Mouse (Mus musculus) liver, embryonic 15.5 days (tissue): ENCODE results near the gene Trpm8. TPM values are rescaled to one million over a fixed set of nuclear protein-coding genes. Genes with fewer than 3 reads are reported as not detected.
A peak's percentile ranks its signal among the peaks of the same experiment; 100 is the strongest.

Experiments
- ATAC-seq: fragments of 200-750 bp; cut with Nextera tagmentation; 2 replicates; pipeline ENCODE4 v1.8.0; 2017; ENCODE audit warnings: moderate number of reproducible peaks, mild to moderate bottlenecking, moderate library complexity; ENCODE audit not compliant: insufficient read depth
- H3K27ac ChIP-seq: fragments of 300-500 bp; sonication (generic); replicated peaks from 2 replicates; pipeline ENCODE4 v1.5.1; 2015; ENCODE audit warnings: mild to moderate bottlenecking, inconsistent platforms
- H3K27me3 ChIP-seq: fragments of 300-500 bp; sonication (generic); 2 replicates; pipeline ENCODE4 v1.6.1; 2015; ENCODE audit warnings: mild to moderate bottlenecking, inconsistent platforms
- H3K36me3 ChIP-seq: fragments of 300-500 bp; sonication (generic); replicated peaks from 2 replicates; pipeline ENCODE4 v1.6.1; 2015; ENCODE audit warnings: moderate library complexity, mild to moderate bottlenecking, inconsistent platforms
- H3K4me1 ChIP-seq: fragments of 300-500 bp; sonication (generic); replicated peaks from 2 replicates; pipeline ENCODE4 v1.6.1; 2015; ENCODE audit warnings: inconsistent platforms
- H3K4me2 ChIP-seq: fragments of 300-500 bp; sonication (generic); 2 replicates; pipeline ENCODE4 v1.6.1; 2015; ENCODE audit warnings: moderate library complexity, mild to moderate bottlenecking, inconsistent platforms
- H3K4me3 ChIP-seq: fragments of 300-500 bp; sonication (generic); replicated peaks from 2 replicates; pipeline ENCODE4 v1.5.1; 2015; ENCODE audit warnings: mild to moderate bottlenecking, inconsistent platforms
- H3K9ac ChIP-seq: fragments of 300-500 bp; sonication (generic); 2 replicates; pipeline ENCODE4 v1.6.1; 2015; ENCODE audit warnings: moderate library complexity, mild to moderate bottlenecking, inconsistent platforms
- H3K9me3 ChIP-seq: fragments of 300-500 bp; sonication (generic); replicated peaks from 2 replicates; pipeline ENCODE4 v1.6.1; 2016; ENCODE audit warnings: inconsistent platforms
- WGBS: fragments of 180-500 bp; shearing (Covaris S2); methylation state at CpG from one replicate; pipeline ENCODE4 v1.1.7; 2015; ENCODE audit warnings: mixed read lengths; ENCODE audit not compliant: insufficient replicate concordance; 5-methylcytosine and 5-hydroxymethylcytosine counted together
- polyA plus RNA-seq: library from polyadenylated mRNA; unstranded; fragments of >200 nt; fragmentation: Nextera tagmentation; extraction: Ambion mirVana; gene quantifications from 2 replicates; pipeline ENCODE4 v1.2.1, GENCODE M21; 2015

Trpm8 gene
- polyA plus RNA-seq, 1 experiment from 2014 or later: not detected

DNA sequence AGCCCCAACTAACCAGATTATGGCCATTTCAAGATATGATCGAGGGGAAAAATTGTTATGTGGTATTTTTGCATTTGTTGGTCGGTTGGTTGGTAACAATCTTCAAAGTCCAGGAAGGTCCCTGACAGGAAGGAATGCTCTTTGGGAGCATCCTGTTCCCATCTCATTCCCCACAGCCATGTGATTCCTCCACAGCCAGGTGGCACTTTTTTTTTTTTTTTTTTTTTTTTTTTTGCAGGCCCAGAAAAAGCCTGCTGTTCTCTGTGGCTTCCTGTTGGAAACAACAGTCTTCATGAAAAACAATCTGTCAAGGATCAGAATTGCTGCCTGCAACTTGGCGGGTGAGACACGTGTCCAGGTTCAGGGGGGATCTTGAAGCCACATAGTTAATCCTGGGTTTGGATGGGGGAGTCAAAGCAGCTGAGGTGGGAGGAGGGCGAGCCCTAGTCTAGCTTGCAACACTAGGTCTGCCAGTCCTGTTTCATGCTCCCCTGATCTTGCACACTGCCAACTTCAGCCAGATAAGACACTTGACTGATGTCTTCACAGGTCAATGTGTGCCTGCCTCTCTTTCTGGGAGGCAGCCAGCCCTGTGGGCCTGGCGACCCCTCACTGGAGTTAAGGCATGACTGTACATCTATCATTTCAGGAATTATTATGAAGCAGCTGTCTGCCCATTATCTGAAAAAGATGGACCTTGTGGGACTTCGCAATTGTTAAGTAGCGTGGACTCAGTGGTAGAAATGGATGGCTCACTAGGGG lies 18.4 kb upstream of the Trpm8 start:
- ATAC-seq: 0 out of 2 replicates have a peak, but pooled peaks have one; percentile 2
- WGBS: 52% methylated on average over 8 of the region's 8 CpGs
- Histone ChIP-seq H3K9ac (no peak overlapping the region), H3K4me2 (no peak overlapping the region), H3K27me3 (no peaks in the 10 kb centered on the region), H3K4me3 (no peak overlapping the region), H3K27ac (0 out of 2 replicates have a peak overlapping the region, but pooled peaks have one; percentile 12), H3K4me1 (peaks cover 44% of the 10 kb centered on the region), H3K36me3 (peaks cover 40% of the 10 kb centered on the region), H3K9me3 (0 out of 2 replicates have a peak, but pooled peaks cover 11% of the 10 kb centered on the region)

DNA sequence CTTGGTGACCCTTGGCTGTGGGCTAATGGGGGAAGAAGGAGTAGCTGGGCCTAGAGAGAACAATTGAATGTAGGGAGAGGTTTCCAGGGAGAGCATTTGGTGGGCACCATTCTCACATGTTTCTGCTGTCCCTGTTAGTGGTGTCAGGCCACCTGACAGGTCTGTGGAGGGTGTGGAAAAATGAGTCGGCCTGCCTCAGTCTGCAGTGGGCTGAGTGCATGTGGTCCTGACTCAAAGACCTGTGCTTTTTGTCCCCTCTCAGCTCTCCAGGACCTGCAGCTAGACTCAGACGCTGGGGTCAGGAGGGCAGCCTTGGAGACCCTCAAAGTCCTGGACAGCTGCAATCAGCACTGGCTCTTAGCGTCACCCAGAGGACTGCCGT lies 17.8 kb upstream of the Trpm8 start:
- Histone ChIP-seq H3K9ac (no peak overlapping the region), H3K27ac (peak overlapping the region; percentile 12; the same call in 1 of the 2 replicates), H3K27me3 (no peaks in the 10 kb centered on the region), H3K36me3 (peaks cover 46% of the 10 kb centered on the region), H3K4me1 (peaks cover 44% of the 10 kb centered on the region), H3K4me2 (no peak overlapping the region), H3K4me3 (no peak overlapping the region), H3K9me3 (0 out of 2 replicates have a peak, but pooled peaks cover 7% of the 10 kb centered on the region)
- 65% methylated on average over 4 of the region's 4 CpGs for WGBS
- peak; percentile 4; the same call in 1 of the 2 replicates for ATAC-seq

DNA sequence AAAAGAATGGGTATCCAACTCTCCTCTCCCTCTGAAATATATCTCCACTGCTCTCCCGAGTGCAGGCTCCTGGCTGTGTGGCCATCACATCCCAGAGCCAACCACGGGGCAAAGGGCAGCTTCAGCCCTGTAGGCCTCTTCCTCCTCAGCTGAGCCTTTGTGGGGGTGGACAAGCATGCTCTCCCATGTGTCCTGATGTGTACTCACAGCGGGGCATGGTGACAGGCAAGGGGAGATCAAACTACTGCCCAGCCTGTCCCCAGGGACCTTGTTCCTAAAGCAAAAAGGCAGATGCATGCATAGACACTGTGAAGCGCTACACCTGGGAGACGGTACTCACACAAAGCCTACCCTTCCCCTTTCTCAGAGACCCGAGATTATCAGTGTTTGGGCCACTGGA lies 17.3 kb upstream of the Trpm8 start:
- H3K36me3 ChIP-seq: peaks cover 51% of the 10 kb centered on the region
- H3K27ac ChIP-seq: peak overlapping the region; percentile 12; the same call in 1 of the 2 replicates
- H3K4me2 ChIP-seq: no peak overlapping the region
- ATAC-seq: peak; percentile 62
- H3K9ac ChIP-seq: no peak overlapping the region
- H3K27me3 ChIP-seq: no peaks in the 10 kb centered on the region
- no peak overlapping the region for H3K4me3 ChIP-seq
- 57% methylated on average over 6 of the region's 6 CpGs for WGBS
- H3K9me3 ChIP-seq: 0 out of 2 replicates have a peak, but pooled peaks cover 3% of the 10 kb centered on the region
- H3K4me1 ChIP-seq: peaks cover 44% of the 10 kb centered on the region

DNA sequence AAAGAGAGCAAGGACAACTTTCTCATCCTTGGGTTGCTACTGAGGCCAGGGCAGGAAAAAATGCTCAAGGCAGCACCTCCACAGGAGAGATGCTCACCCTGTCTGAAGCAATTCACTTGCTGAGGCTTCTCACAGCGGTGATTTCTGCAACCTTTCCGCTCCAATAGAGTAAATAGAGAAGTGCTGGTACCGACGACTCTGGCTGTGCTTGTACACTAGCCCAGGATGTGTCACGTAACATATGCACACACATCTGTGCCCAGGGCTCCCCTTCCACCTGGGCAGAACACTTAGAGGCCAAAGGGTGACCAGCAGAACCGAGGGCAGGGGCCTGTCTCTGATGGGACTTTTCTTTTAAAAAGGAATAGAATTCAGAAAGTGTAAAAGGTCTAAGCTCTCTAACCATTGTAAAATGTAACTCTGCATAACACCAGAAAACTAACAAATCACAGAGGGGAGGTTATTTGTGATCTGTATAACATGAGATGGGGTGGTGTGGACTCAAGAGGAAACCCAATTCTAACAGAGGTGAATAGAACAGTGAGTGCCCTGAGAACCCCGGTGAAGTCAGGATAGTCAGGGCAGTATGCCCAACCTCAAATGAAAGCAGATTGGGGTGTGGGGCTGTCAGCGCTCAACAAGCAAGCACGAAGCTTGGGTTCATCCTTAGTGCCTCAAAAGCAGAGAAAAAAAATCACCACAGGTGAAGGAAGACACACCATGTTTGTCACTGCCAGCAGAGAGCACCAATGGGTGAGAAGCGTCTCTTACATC lies 16.7 kb upstream of the Trpm8 start:
- Histone ChIP-seq H3K27ac (peak overlapping the region; percentile 12), H3K9ac (no peak overlapping the region), H3K36me3 (peaks cover 58% of the 10 kb centered on the region), H3K27me3 (no peaks in the 10 kb centered on the region), H3K4me3 (no peak overlapping the region), H3K4me2 (no peak overlapping the region), H3K4me1 (peaks cover 44% of the 10 kb centered on the region), H3K9me3 (no peaks in the 10 kb centered on the region)
- 69% methylated on average over 10 of the region's 10 CpGs for WGBS
- ATAC-seq: peak; percentile 8; the same call in 1 of the 2 replicates

DNA sequence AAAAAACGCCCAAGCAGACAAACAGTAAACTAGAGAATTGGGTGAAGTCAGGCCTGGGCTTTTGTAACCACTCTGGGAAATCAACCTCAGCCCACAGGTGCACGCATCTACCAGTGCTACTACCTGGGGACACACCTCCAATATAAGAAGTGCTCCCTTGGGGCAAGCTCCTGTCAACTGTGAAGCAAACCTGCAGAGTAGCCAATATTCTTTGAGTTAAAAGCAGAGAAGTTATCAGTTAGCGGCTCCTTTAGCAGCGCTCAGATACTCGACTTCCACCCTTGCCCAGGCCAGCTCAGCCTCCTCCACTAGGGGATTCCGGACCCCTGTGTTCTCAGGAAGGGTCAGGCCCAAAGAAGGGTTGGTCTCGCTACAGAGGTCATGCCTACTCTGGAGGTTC lies 15.8 kb upstream of the Trpm8 start:
- no peak overlapping the region for H3K9ac ChIP-seq
- H3K4me1 ChIP-seq: peaks cover 44% of the 10 kb centered on the region
- ATAC-seq: no peak
- H3K4me2 ChIP-seq: no peak overlapping the region
- no peaks in the 10 kb centered on the region for H3K9me3 ChIP-seq
- no peak overlapping the region for H3K4me3 ChIP-seq
- no peak overlapping the region for H3K27ac ChIP-seq
- peaks cover 67% of the 10 kb centered on the region for H3K36me3 ChIP-seq
- no peaks in the 10 kb centered on the region for H3K27me3 ChIP-seq
- WGBS: 71% methylated on average over 7 of the region's 7 CpGs

DNA sequence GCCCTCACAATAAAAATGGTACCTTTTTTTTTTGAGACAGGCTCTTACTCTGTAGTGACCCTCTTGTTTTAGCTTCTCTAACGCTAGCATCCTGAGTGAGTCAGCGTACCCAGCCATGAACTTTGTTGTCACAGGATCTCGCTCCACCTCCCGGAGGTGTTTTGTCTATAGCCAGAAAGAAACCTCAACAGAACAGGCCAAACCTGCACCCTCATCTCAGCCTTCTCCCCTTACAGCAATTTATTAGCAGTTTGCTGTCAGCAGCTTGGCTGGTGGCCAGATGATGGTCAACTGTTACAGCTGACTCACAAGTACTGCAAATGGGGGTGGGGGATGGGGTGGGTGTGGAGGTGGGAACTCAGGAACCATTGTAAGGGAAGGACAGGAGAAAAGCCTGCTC lies 15.2 kb upstream of the Trpm8 start:
- H3K4me2 ChIP-seq: no peak overlapping the region
- peaks cover 72% of the 10 kb centered on the region for H3K36me3 ChIP-seq
- ATAC-seq: no peak
- 75% methylated on average over 4 of the region's 4 CpGs for WGBS
- H3K4me3 ChIP-seq: no peak overlapping the region
- H3K9ac ChIP-seq: no peak overlapping the region
- H3K27ac ChIP-seq: no peak overlapping the region
- no peaks in the 10 kb centered on the region for H3K27me3 ChIP-seq
- H3K4me1 ChIP-seq: peaks cover 44% of the 10 kb centered on the region
- H3K9me3 ChIP-seq: no peaks in the 10 kb centered on the region

DNA sequence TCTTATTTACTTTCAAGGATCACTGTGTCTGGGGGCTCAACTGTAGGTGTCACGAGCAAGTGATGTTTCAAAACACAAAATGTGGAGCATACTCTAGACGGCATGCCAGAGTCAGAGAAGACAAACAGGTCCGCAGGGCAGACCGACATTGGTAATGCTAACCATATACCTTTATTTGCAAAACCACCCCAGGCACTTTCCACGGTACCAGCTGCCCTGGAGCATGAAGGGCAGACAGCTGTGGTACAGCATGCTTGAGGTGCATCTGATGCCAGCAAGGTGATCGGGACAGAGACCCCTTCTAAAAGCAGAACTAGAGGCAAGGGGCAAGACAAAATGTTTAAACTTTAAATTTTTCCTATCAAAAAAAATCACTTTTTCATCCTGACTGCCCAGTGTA lies 14.5 kb upstream of the Trpm8 start:
- Histone ChIP-seq H3K27ac (no peak overlapping the region), H3K4me3 (no peak overlapping the region), H3K27me3 (no peaks in the 10 kb centered on the region), H3K9me3 (no peaks in the 10 kb centered on the region), H3K4me1 (peaks cover 44% of the 10 kb centered on the region), H3K4me2 (no peak overlapping the region), H3K36me3 (peaks cover 79% of the 10 kb centered on the region), H3K9ac (no peak overlapping the region)
- no peak for ATAC-seq
- WGBS: 67% methylated on average over 6 of the region's 6 CpGs

DNA sequence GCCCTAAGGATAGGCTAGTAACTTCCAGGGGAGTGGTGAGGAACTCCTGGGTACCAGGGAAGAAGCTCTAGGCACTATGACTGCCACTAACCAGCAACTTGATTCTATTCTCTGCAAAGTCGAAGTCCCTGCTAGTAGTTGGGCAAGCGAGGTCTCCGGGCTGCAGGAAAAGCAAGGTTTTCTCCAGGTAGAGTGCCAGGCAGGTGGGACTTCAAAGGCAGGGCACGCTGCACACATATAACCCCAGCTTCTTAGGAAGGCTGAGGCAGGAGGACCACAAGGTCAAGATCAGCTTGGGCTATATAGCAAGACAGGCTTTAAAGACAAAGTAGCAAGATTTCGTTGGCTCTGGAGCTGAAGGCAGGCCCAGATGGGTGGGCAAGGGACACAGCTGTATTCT lies 13.7 kb upstream of the Trpm8 start:
- no peak for ATAC-seq
- no peak overlapping the region for H3K4me3 ChIP-seq
- H3K27ac ChIP-seq: no peak overlapping the region
- no peak overlapping the region for H3K9ac ChIP-seq
- H3K4me2 ChIP-seq: no peak overlapping the region
- H3K4me1 ChIP-seq: peaks cover 44% of the 10 kb centered on the region
- peaks cover 88% of the 10 kb centered on the region for H3K36me3 ChIP-seq
- no peaks in the 10 kb centered on the region for H3K9me3 ChIP-seq
- WGBS: 74% methylated on average over 5 of the region's 5 CpGs
- no peaks in the 10 kb centered on the region for H3K27me3 ChIP-seq

DNA sequence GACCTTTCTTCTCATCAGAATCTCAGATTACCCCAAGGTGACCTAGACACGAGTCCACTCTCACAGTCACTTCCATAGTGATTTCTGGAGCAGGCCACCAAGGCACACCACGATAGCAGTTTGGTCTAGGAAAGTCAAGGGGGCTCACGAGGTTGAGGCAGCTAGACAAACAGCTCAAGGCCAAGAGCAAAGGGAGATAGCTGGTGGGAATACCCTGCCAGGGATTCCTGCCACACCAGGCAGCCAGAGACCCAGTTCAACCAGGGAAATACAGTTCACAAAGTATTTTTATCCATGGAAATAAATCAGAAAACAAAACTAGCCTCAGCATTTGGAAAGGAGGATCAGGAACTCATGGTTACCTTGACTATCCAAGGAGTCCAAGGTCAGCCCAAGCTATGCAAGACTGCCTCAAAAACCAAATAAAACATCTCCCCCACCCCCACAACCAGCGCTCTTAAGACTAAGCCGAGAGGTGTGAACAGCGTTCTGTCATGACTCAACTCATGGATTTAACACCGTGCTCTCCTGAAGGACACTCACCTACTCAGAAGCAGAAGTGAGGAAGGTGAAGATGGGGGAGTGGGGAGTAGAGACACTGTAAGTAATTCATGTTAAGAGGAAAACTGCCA lies 13.1 kb upstream of the Trpm8 start:
- Histone ChIP-seq H3K4me3 (no peak overlapping the region), H3K36me3 (peaks cover 93% of the 10 kb centered on the region), H3K4me2 (no peak overlapping the region), H3K27ac (no peak overlapping the region), H3K9me3 (no peaks in the 10 kb centered on the region), H3K27me3 (no peaks in the 10 kb centered on the region), H3K4me1 (peaks cover 40% of the 10 kb centered on the region), H3K9ac (no peak overlapping the region)
- no peak for ATAC-seq
- WGBS: 75% methylated on average over 7 of the region's 7 CpGs

DNA sequence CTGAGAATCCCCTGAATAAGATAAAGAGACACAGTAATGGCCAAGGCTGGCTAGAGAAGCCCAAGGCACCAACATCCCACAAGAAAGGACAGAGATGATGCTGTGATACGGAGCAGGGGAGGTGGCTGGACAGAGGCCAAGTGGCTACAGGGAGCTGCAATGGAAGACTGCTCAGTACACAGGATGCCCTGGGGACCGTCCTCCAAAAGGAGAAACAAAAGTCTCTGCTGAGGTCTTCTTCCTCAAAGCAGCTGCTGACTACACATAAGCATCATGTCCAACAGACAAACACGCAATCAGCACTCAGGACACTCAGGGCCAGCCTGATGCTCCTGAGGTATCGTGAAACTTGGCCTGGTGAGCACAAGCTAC lies 12.6 kb upstream of the Trpm8 start:
- peaks cover 98% of the 10 kb centered on the region for H3K36me3 ChIP-seq
- H3K27ac ChIP-seq: no peak overlapping the region
- no peak overlapping the region for H3K4me3 ChIP-seq
- no peak overlapping the region for H3K4me2 ChIP-seq
- H3K27me3 ChIP-seq: no peaks in the 10 kb centered on the region
- peaks cover 35% of the 10 kb centered on the region for H3K4me1 ChIP-seq
- no peak for ATAC-seq
- no peaks in the 10 kb centered on the region for H3K9me3 ChIP-seq
- WGBS: 70% methylated on average over 4 of the region's 4 CpGs
- H3K9ac ChIP-seq: no peak overlapping the region

DNA sequence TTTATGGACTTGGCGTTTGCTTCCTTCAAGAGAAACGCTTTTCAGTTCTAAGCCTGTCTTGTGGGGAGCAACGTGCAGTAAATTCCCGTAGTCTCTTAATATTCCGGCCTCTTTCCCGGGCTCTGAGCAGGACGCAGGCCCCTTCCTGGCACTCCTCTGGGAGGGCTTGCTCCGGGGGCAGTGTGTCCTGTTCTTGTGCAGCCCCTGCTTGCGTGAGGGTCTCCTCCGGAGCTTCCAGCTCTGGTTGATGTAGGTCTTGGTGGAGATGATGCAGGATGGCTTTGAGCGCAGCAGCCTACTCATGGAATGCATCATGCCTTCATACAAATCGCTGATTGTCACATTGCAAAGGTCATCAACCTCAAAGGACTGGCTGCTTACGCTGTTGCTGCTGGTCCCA lies 11.3 kb upstream of the Trpm8 start:
- Histone ChIP-seq H3K4me1 (peaks cover 22% of the 10 kb centered on the region), H3K4me2 (no peak overlapping the region), H3K9ac (no peak overlapping the region), H3K27me3 (no peaks in the 10 kb centered on the region), H3K36me3 (peaks cover 95% of the 10 kb centered on the region), H3K9me3 (no peaks in the 10 kb centered on the region), H3K4me3 (no peak overlapping the region), H3K27ac (no peak overlapping the region)
- WGBS: 79% methylated on average over 13 of the region's 13 CpGs
- ATAC-seq: no peak
